Mouse (Mus musculus) liver, embryonic 13.5 days (tissue): Measurements from ENCODE around the gene Epha6. TPM values are rescaled to one million over a fixed set of nuclear protein-coding genes. Genes with fewer than 3 reads are reported as not detected.

Experiments
- ATAC-seq: fragments of 200-750 bp; cut with Nextera tagmentation; 2 replicates; pipeline ENCODE4 v1.8.0; 2017; ENCODE audit warnings: low read depth, mild to moderate bottlenecking, moderate number of reproducible peaks, moderate library complexity
- DNase-seq: peaks from one replicate; pipeline ENCODE4 v3.0.0; 2022
- H3K27ac ChIP-seq: fragments of 300-500 bp; sonication (generic); 2 replicates; pipeline ENCODE4 v1.5.1; 2015; ENCODE audit warnings: moderate library complexity, mild to moderate bottlenecking, inconsistent platforms
- H3K27me3 ChIP-seq: fragments of 300-500 bp; sonication (generic); 2 replicates; pipeline ENCODE4 v1.6.1; 2015; ENCODE audit warnings: mild to moderate bottlenecking, inconsistent platforms
- H3K36me3 ChIP-seq: fragments of 300-500 bp; sonication (generic); 2 replicates; pipeline ENCODE4 v1.6.1; 2015; ENCODE audit warnings: mild to moderate bottlenecking, inconsistent platforms
- H3K4me1 ChIP-seq: fragments of 300-500 bp; sonication (generic); replicated peaks from 2 replicates; pipeline ENCODE4 v1.6.1; 2015; ENCODE audit warnings: inconsistent platforms
- H3K4me2 ChIP-seq: fragments of 300-500 bp; sonication (generic); 2 replicates; pipeline ENCODE4 v1.6.1; 2015; ENCODE audit warnings: inconsistent platforms, mild to moderate bottlenecking, moderate library complexity
- H3K4me3 ChIP-seq: fragments of 300-500 bp; sonication (generic); replicated peaks from 2 replicates; pipeline ENCODE4 v1.5.1; 2015; ENCODE audit warnings: mild to moderate bottlenecking, inconsistent platforms
- H3K9ac ChIP-seq: fragments of 300-500 bp; sonication (generic); 2 replicates; pipeline ENCODE4 v1.6.1; 2015; ENCODE audit warnings: mild to moderate bottlenecking, inconsistent platforms
- H3K9me3 ChIP-seq: fragments of 300-500 bp; sonication (generic); replicated peaks from 2 replicates; pipeline ENCODE4 v1.6.1; 2016; ENCODE audit warnings: inconsistent platforms
- WGBS: fragments of 180-500 bp; shearing (Covaris S2); methylation state at CpG from one replicate; pipeline ENCODE4 v1.1.7; 2015; ENCODE audit not compliant: insufficient replicate concordance; 5-methylcytosine and 5-hydroxymethylcytosine counted together
- polyA plus RNA-seq: library from polyadenylated mRNA; unstranded; fragments of >200 nt; fragmentation: Nextera tagmentation; extraction: Ambion mirVana; gene quantifications from 2 replicates; pipeline ENCODE4 v1.2.1, GENCODE M21; 2015

The Epha6 gene
- polyA plus RNA-seq, 1 experiment from 2014 or later: not detected

DNA sequence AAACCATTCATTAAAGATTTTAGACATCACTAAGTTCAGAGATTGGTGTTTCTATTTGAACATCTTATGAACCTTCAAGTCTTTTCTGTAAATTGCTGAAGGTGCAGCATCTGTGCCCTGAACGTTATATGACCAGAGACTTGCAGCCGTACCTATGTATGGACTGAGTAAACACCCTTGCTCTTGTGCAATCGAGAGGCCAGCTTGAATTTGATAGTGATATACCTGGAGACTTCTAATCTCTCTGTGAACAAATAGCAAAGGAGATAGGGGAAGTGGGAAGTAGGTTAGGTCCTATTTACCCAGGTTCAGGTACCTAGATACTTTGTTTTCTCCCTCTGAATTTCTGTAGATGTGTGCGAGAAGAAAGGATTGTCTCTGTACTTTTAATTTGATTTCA is 854.4 kb downstream of the Epha6 start:
- 51% methylated on average over 4 of the region's 4 CpGs for WGBS
- H3K36me3 ChIP-seq: no peaks in the 10 kb centered on the region
- no peaks in the 10 kb centered on the region for H3K9me3 ChIP-seq
- no peaks in the 10 kb centered on the region for H3K4me1 ChIP-seq
- no peak overlapping the region for H3K9ac ChIP-seq
- DNase-seq (no peak), ATAC-seq (no peak)
- H3K4me2 ChIP-seq: no peak overlapping the region
- H3K27ac ChIP-seq: no peak overlapping the region
- no peak overlapping the region for H3K4me3 ChIP-seq
- no peaks in the 10 kb centered on the region for H3K27me3 ChIP-seq

DNA sequence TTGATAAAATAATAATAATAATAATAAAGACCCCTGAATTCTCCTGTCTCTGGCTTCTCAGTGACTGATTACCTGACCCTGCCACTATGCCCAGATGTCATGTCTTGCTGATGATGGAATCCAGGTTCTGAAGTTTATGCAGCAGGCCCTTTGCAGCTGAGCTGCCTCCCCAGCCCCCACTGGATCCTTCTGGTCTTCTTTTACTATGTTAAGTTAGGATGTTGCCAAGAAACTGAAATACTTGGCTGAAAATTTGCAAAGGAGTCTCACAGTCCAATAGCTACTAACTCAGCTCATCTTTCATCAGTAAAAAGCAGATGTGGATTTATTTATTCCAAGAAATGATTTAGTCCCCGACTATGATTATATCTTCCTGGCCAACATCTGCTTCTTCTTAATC is 861.7 kb downstream of the Epha6 start:
- DNase-seq (no peak), ATAC-seq (no peak)
- no peak overlapping the region for H3K27ac ChIP-seq
- H3K36me3 ChIP-seq: no peaks in the 10 kb centered on the region
- H3K27me3 ChIP-seq: no peaks in the 10 kb centered on the region
- H3K4me2 ChIP-seq: no peak overlapping the region
- H3K4me1 ChIP-seq: no peaks in the 10 kb centered on the region
- H3K4me3 ChIP-seq: no peak overlapping the region
- H3K9ac ChIP-seq: no peak overlapping the region
- WGBS: 52% methylated on average over 1 of the region's 1 CpGs
- no peaks in the 10 kb centered on the region for H3K9me3 ChIP-seq

DNA sequence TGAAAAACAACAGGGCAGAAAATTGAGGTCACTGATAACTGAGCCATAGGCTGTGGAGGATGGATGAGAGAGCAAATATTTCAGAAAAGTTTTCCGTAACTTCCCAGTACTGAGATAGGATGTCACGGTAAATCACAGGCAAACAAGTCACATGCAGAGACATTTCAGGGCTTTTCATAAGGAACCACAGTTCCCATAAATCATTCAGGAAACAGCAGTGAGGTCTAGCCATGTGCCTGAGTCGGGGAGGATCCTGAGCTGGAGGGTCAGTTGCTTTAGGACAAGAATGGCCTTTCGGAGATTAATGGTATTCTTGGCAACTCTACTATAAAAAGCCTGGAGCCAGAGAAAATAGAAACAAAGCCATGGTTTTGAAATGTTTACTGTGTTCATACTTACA is 889.8 kb downstream of the Epha6 start:
- Histone ChIP-seq H3K27me3 (no peaks in the 10 kb centered on the region), H3K4me3 (no peak overlapping the region), H3K9me3 (no peaks in the 10 kb centered on the region), H3K4me1 (no peaks in the 10 kb centered on the region), H3K9ac (no peak overlapping the region), H3K36me3 (no peaks in the 10 kb centered on the region), H3K27ac (no peak overlapping the region), H3K4me2 (no peak overlapping the region)
- ATAC-seq: no peak
- WGBS: 76% methylated on average over 4 of the region's 4 CpGs
- DNase-seq: no peak

GRCm38 (mm10) chr16:59693230-59693629 is 912.1 kb downstream of the Epha6 start:
- H3K4me1 ChIP-seq: no peaks in the 10 kb centered on the region
- H3K9ac ChIP-seq: no peak overlapping the region
- ATAC-seq (no peak), DNase-seq (no peak)
- no peak overlapping the region for H3K4me3 ChIP-seq
- no peak overlapping the region for H3K27ac ChIP-seq
- no peaks in the 10 kb centered on the region for H3K36me3 ChIP-seq
- H3K9me3 ChIP-seq: no peaks in the 10 kb centered on the region
- no peak overlapping the region for H3K4me2 ChIP-seq
- no peaks in the 10 kb centered on the region for H3K27me3 ChIP-seq
- 76% methylated on average over 7 of the region's 7 CpGs for WGBS

DNA sequence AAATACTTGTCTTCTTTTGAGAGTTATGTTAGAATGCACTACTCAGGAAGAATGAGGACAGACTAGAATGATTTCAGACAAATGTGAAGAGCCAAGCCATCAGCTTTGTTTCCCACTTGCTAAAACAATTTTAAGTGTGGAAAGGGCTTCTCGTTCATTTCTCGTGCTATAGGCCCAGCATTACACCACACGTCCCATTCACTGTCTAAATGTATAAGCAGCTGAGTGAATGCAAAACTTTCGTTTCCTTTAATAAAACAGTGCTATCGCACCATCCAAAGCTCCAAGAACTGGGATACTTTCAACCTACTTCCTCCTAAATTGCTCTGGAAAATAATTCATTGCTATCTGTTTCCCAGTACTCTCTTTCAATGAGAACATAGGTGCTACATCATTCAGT is 916.2 kb downstream of the Epha6 start:
- Histone ChIP-seq H3K4me1 (no peaks in the 10 kb centered on the region), H3K4me2 (no peak overlapping the region), H3K36me3 (no peaks in the 10 kb centered on the region), H3K9me3 (no peaks in the 10 kb centered on the region), H3K27ac (no peak overlapping the region), H3K4me3 (no peak overlapping the region), H3K9ac (no peak overlapping the region), H3K27me3 (no peaks in the 10 kb centered on the region)
- DNase-seq: no peak
- ATAC-seq: no peak
- WGBS: 58% methylated on average over 5 of the region's 5 CpGs

GRCm38 (mm10) chr16:59685135-59685534 is 920.2 kb downstream of the Epha6 start:
- WGBS: 47% methylated on average over 5 of the region's 5 CpGs

GRCm38 (mm10) chr16:59683434-59683833 is 921.9 kb downstream of the Epha6 start:
- Histone ChIP-seq H3K4me1 (no peaks in the 10 kb centered on the region), H3K9me3 (no peaks in the 10 kb centered on the region), H3K27me3 (no peaks in the 10 kb centered on the region), H3K36me3 (no peaks in the 10 kb centered on the region), H3K27ac (no peak overlapping the region), H3K9ac (no peak overlapping the region), H3K4me3 (no peak overlapping the region), H3K4me2 (no peak overlapping the region)
- WGBS: 9% methylated on average over 8 of the region's 8 CpGs
- DNase-seq: peak; percentile 6
- ATAC-seq: no peak

More at GRCm38 (mm10) chr16:59685135-59685534, 920.2 kb downstream of the Epha6 start:
- Histone ChIP-seq H3K4me2 (no peak overlapping the region), H3K9me3 (no peaks in the 10 kb centered on the region), H3K27ac (no peak overlapping the region), H3K36me3 (no peaks in the 10 kb centered on the region), H3K4me3 (no peak overlapping the region), H3K27me3 (no peaks in the 10 kb centered on the region), H3K4me1 (no peaks in the 10 kb centered on the region), H3K9ac (no peak overlapping the region)
- ATAC-seq (no peak), DNase-seq (no peak)

- Histone ChIP-seq H3K36me3 (no peaks in the 10 kb centered on the region), H3K4me2 (no peak overlapping the region), H3K27me3 (no peaks in the 10 kb centered on the region), H3K9ac (no peak overlapping the region), H3K4me3 (no peak overlapping the region), H3K27ac (no peak overlapping the region), H3K9me3 (no peaks in the 10 kb centered on the region), H3K4me1 (no peaks in the 10 kb centered on the region)
- WGBS: 69% methylated on average over 8 of the region's 8 CpGs
- ATAC-seq (no peak), DNase-seq (no peak)
Measured at GRCm38 (mm10) chr16:59682216-59682891, 923.0 kb downstream of the Epha6 start.

DNA sequence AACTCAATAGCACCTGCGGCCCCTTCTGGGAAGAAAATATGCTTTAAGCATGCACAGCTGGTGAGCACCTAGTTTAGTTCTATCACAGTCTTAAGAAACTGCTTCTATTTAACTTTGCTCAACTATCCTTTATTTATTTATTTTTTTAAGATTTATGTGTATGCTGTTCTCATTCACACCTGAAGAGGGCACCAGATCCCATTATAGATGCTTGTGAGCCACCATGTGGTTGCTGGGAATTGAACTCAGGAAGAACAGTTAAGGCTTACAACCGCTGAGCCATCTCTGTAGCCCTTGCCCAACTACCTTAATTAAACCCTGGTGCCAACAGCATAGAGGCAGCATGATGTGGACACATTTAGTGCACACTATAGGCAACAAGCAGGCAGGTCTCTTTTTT is 938.4 kb downstream of the Epha6 start:
- H3K4me2 ChIP-seq: no peak overlapping the region
- no peaks in the 10 kb centered on the region for H3K4me1 ChIP-seq
- 63% methylated on average over 2 of the region's 2 CpGs for WGBS
- H3K9me3 ChIP-seq: no peaks in the 10 kb centered on the region
- no peak overlapping the region for H3K9ac ChIP-seq
- DNase-seq (no peak), ATAC-seq (no peak)
- H3K27ac ChIP-seq: no peak overlapping the region
- H3K4me3 ChIP-seq: no peak overlapping the region
- H3K36me3 ChIP-seq: no peaks in the 10 kb centered on the region
- H3K27me3 ChIP-seq: no peaks in the 10 kb centered on the region

DNA sequence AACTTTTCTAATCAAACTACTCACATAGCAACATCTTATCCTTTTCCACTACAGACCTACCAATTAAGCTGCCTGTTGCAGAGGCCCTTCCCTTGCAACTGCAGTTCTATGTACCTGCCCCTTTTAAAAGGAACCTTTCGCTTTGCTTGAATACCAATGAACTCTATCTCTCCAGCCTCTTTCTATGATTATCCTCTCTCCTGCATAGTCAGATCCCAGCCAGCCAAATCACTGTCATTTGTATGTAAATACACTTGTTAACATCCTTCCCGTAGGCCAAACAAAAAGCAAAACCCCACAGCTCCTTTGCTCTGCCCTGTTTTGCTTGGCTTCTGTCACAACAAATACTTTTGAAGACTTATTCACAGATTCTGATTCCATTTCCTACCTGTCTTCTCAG is 961.6 kb downstream of the Epha6 start:
- Histone ChIP-seq H3K36me3 (no peaks in the 10 kb centered on the region), H3K27ac (no peak overlapping the region), H3K27me3 (no peaks in the 10 kb centered on the region), H3K9ac (no peak overlapping the region), H3K4me1 (peaks cover 7% of the 10 kb centered on the region), H3K4me3 (no peak overlapping the region), H3K9me3 (no peaks in the 10 kb centered on the region), H3K4me2 (no peak overlapping the region)
- ATAC-seq (no peak), DNase-seq (no peak)
- WGBS: 64% methylated on average over 2 of the region's 2 CpGs

GRCm38 (mm10) chr16:59639985-59640384 is 965.3 kb downstream of the Epha6 start:
- Histone ChIP-seq H3K27me3 (no peaks in the 10 kb centered on the region), H3K9me3 (no peaks in the 10 kb centered on the region), H3K9ac (no peak overlapping the region), H3K27ac (no peak overlapping the region), H3K4me1 (peaks cover 13% of the 10 kb centered on the region), H3K4me3 (no peak overlapping the region), H3K36me3 (no peaks in the 10 kb centered on the region), H3K4me2 (no peak overlapping the region)
- 72% methylated on average over 3 of the region's 3 CpGs for WGBS
- ATAC-seq (no peak), DNase-seq (no peak)

GRCm38 (mm10) chr16:59639102-59639691 is 966.1 kb downstream of the Epha6 start, which contains the start of gene Arl6:
Gene Arl6 (minus strand): TSS chr16:59639391.
- under 1% methylated on average over 44 of the region's 46 CpGs for WGBS
- no peaks in the 10 kb centered on the region for H3K9me3 ChIP-seq
- no peaks in the 10 kb centered on the region for H3K36me3 ChIP-seq
- H3K27me3 ChIP-seq: no peaks in the 10 kb centered on the region
- H3K4me1 ChIP-seq: peaks cover 13% of the 10 kb centered on the region
- DNase-seq: peak; percentile 80
- peak within 1 kb of the TSS; percentile 63 for H3K9ac ChIP-seq
- peak within 1 kb of the TSS; percentile 70 for H3K4me3 ChIP-seq
- ATAC-seq: peak; percentile 98
- peak within 1 kb of the TSS; percentile 75 for H3K4me2 ChIP-seq
- H3K27ac ChIP-seq: peak within 1 kb of the TSS; percentile 78
